Mouse (Mus musculus) heart, embryonic 16.5 days (tissue): Measurements from ENCODE around the gene Shank2. TPM values are rescaled to one million over a fixed set of nuclear protein-coding genes. Genes with fewer than 3 reads are reported as not detected.

Experiments used
- ATAC-seq: fragments of 200-750 bp; cut with Nextera tagmentation; replicated peaks from 2 replicates; pipeline ENCODE4 v1.8.0; 2017; ENCODE audit warnings: moderate number of reproducible peaks; ENCODE audit not compliant: insufficient read depth, low FRiP score; ENCODE audit errors: extremely low read depth
- H3K27ac ChIP-seq: fragments of 300-500 bp; sonication (generic); 2 replicates; pipeline ENCODE4 v1.5.1; 2014; ENCODE audit warnings: mild to moderate bottlenecking, low read length, control low read depth, moderate library complexity
- H3K27me3 ChIP-seq: fragments of 300-500 bp; sonication (generic); 2 replicates; pipeline ENCODE4 v1.6.1; 2014; ENCODE audit warnings: low read length, mixed read lengths; ENCODE audit not compliant: control insufficient read depth, insufficient read depth
- H3K36me3 ChIP-seq: fragments of 300-500 bp; sonication (generic); 2 replicates; pipeline ENCODE4 v1.6.1; 2014; ENCODE audit not compliant: control insufficient read depth, insufficient read depth
- H3K4me1 ChIP-seq: fragments of 300-500 bp; sonication (generic); 2 replicates; pipeline ENCODE4 v1.6.1; 2014; ENCODE audit warnings: low read length, mixed read lengths; ENCODE audit not compliant: control insufficient read depth, insufficient read depth
- H3K4me2 ChIP-seq: fragments of 300-500 bp; sonication (generic); 2 replicates; pipeline ENCODE4 v1.6.1; 2014; ENCODE audit warnings: low read depth, mild to moderate bottlenecking, control low read depth, low read length
- H3K4me3 ChIP-seq: fragments of 300-500 bp; sonication (generic); 2 replicates; pipeline ENCODE4 v1.5.1; 2014; ENCODE audit warnings: mild to moderate bottlenecking, control low read depth, low read length
- H3K9ac ChIP-seq: fragments of 300-500 bp; sonication (generic); 2 replicates; pipeline ENCODE4 v1.6.1; 2014; ENCODE audit warnings: low read length, control low read depth
- H3K9me3 ChIP-seq: fragments of 300-500 bp; sonication (generic); replicated peaks from 2 replicates; pipeline ENCODE4 v1.6.1; 2016; ENCODE audit warnings: low read length; ENCODE audit not compliant: control insufficient read depth
- WGBS: fragments of 180-500 bp; shearing (Covaris S2); extraction: QIAGEN DNeasy Blood & Tissue Kit; methylation state at CpG from one replicate; pipeline ENCODE4 v1.1.7; 2014; 5-methylcytosine and 5-hydroxymethylcytosine counted together
- polyA plus RNA-seq: library from polyadenylated mRNA; unstranded; fragments of >200 nt; fragmentation: Nextera tagmentation; extraction: Ambion mirVana; gene quantifications from 2 replicates; pipeline ENCODE4 v1.2.1, GENCODE M21; 2015

Gene Shank2
- polyA plus RNA-seq, 1 experiment from 2014 or later: 0.79 TPM

DNA sequence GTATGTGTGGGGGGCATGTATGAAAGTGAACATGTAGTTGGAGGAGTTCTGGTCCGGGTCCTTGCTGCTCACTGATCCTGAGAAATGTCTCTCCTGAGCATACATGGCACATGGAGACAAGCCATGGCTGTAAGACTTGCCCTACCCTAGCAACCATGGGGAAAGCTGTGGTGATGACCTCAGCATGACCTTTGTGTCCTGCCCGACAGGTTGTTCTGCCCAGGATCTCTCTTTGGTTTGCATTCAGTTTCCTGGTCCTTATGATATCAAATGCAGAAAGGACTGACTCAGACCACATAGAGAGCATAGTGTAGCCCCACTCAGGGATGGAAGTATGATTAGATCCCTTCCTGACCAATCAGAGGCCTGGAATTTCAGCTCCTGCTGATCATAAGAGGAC lies 136.1 kb downstream of the Shank2 start:
- ATAC-seq: no peak
- no peaks in the 10 kb centered on the region for H3K27me3 ChIP-seq

GRCm38 (mm10) chr7:144138476-144138875 lies 136.7 kb downstream of the Shank2 start:
- Histone ChIP-seq H3K27me3 (no peaks in the 10 kb centered on the region), H3K36me3 (no peaks in the 10 kb centered on the region), H3K4me3 (no peak overlapping the region), H3K27ac (no peak overlapping the region), H3K9me3 (no peaks in the 10 kb centered on the region), H3K4me1 (no peaks in the 10 kb centered on the region), H3K4me2 (no peak overlapping the region), H3K9ac (no peak overlapping the region)
- ATAC-seq: no peak
- 67% methylated on average over 2 of the region's 2 CpGs for WGBS

More for the DNA sequence above, 136.1 kb downstream of the Shank2 start:
- Histone ChIP-seq H3K4me3 (no peak overlapping the region), H3K9ac (no peak overlapping the region), H3K27ac (no peak overlapping the region), H3K9me3 (no peaks in the 10 kb centered on the region), H3K4me2 (no peak overlapping the region), H3K36me3 (no peaks in the 10 kb centered on the region), H3K4me1 (no peaks in the 10 kb centered on the region)
- 50% methylated on average over 2 of the region's 2 CpGs for WGBS

DNA sequence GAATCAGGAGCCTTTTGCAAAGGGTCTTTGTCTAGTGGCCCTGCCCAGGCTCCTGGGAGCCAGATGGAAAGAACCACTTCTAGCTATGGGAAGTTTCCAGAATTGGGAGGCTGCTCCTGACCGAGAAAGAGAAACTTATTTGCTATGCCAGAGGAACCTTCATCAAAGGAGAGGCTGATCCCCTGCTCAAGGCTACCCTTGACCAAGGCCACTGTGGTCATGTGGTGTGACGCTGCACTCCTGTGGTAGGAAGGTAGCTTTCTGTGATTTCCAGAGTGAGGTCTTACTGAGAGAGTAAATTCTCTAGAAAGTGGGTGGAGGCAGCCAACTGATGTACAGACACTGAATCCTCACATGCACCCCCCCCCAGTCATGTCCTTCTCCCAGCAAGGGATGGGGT lies 138.0 kb downstream of the Shank2 start:
- Histone ChIP-seq H3K27me3 (no peaks in the 10 kb centered on the region), H3K4me2 (no peak overlapping the region), H3K9me3 (no peaks in the 10 kb centered on the region), H3K4me1 (no peaks in the 10 kb centered on the region), H3K27ac (no peak overlapping the region), H3K4me3 (no peak overlapping the region), H3K9ac (no peak overlapping the region), H3K36me3 (no peaks in the 10 kb centered on the region)
- 78% methylated on average over 2 of the region's 2 CpGs for WGBS
- ATAC-seq: no peak

DNA sequence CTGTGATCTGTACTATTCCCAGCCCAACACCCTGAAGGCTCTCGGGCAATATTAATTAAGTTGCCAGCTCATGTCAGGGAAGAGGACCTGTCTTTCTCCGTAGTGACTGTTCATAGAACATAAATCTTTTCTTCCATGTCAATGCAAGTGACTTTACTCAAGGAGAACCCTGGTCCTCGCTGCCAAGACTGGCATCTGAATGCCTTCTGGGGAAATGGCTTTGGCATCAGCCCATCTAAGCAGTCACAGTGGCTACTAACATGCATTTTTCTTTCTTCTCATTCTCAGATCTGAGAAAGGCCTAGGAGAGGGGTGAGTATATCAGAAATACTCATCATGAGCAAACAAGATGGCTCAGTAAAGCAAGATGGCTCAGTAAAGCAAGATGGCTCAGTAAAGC lies 138.7 kb downstream of the Shank2 start:
- ATAC-seq: no peak

DNA sequence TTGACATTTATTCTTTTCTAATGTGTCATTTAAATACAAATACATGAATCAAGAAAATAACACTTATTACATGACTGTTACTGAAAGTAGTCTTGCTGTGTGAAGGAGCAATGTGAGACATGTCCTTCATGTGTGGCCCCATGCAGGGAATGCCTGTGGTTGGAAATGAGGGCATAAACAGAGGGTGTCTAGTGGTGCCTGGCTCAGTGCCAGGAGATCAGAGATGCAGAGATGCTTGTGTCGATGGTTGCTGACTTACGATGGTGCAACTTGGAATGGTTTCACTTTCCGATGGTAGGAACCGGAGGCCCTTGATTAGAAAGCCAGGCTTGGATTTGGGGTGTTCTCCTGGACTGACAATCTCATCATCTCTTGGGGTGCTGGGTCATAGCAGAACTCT lies 140.3 kb downstream of the Shank2 start:
- WGBS: 68% methylated on average over 4 of the region's 4 CpGs
- no peak overlapping the region for H3K9ac ChIP-seq
- ATAC-seq: no peak
- H3K4me3 ChIP-seq: no peak overlapping the region
- no peak overlapping the region for H3K4me2 ChIP-seq
- no peaks in the 10 kb centered on the region for H3K27me3 ChIP-seq
- no peaks in the 10 kb centered on the region for H3K36me3 ChIP-seq
- H3K4me1 ChIP-seq: no peaks in the 10 kb centered on the region
- H3K27ac ChIP-seq: no peak overlapping the region
- H3K9me3 ChIP-seq: no peaks in the 10 kb centered on the region

More for the DNA sequence above, 138.7 kb downstream of the Shank2 start:
- no peaks in the 10 kb centered on the region for H3K36me3 ChIP-seq
- no peak overlapping the region for H3K4me3 ChIP-seq
- H3K9me3 ChIP-seq: no peaks in the 10 kb centered on the region
- H3K4me1 ChIP-seq: no peaks in the 10 kb centered on the region
- H3K27me3 ChIP-seq: no peaks in the 10 kb centered on the region
- no peak overlapping the region for H3K4me2 ChIP-seq
- 75% methylated on average over 3 of the region's 3 CpGs for WGBS
- H3K27ac ChIP-seq: no peak overlapping the region
- H3K9ac ChIP-seq: no peak overlapping the region

DNA sequence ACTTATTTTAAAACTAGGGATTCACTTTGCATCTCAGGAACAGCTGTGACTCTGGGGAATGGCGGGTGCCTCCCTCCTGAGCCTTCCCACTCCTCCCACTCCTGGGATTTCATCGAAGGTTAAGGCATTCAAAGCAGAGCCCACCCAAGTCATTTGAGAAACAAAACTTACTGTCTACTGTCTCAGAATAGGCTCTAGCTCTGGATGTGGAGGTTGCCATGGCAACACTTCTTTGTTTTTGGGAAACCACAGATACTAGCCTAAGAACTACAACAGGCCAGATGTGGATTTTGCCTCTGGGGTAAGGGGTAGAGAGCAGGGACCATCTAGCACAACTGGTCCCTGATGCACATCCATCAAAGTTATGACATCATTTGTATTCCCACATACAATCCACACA lies 142.2 kb downstream of the Shank2 start:
- H3K36me3 ChIP-seq: no peaks in the 10 kb centered on the region
- 59% methylated on average over 2 of the region's 2 CpGs for WGBS

DNA sequence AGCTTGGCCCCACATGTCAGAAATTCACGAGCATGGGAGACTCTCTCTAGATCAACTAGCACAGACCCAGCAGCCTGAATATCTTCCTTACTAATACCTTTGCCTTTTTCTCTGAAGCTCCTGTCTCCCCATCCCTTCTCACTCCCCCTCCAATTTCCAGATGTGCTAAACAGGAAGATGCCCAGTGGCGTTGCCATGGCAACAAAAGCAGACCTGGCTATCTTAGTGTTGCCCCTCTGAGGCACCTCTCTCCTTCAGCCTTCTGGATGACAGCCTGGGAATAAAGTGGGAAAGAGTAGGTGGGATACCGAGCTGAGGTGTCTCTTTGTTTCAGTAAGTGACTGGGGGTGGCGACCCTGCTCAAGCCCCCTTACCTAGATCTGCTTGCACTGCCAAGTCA lies 146.4 kb downstream of the Shank2 start:
- no peak for ATAC-seq
- H3K27ac ChIP-seq: no peak overlapping the region
- H3K9me3 ChIP-seq: no peaks in the 10 kb centered on the region
- no peak overlapping the region for H3K4me3 ChIP-seq
- no peak overlapping the region for H3K9ac ChIP-seq
- no peak overlapping the region for H3K4me2 ChIP-seq
- H3K36me3 ChIP-seq: no peaks in the 10 kb centered on the region
- H3K4me1 ChIP-seq: peaks cover 2% of the 10 kb centered on the region; the same call in 1 of the 2 replicates
- no peaks in the 10 kb centered on the region for H3K27me3 ChIP-seq
- WGBS: 65% methylated on average over 4 of the region's 4 CpGs

More for the DNA sequence above, 142.2 kb downstream of the Shank2 start:
- H3K9ac ChIP-seq: no peak overlapping the region
- ATAC-seq: no peak
- no peak overlapping the region for H3K27ac ChIP-seq
- H3K9me3 ChIP-seq: no peaks in the 10 kb centered on the region
- H3K4me1 ChIP-seq: no peaks in the 10 kb centered on the region
- H3K4me3 ChIP-seq: no peak overlapping the region
- H3K27me3 ChIP-seq: no peaks in the 10 kb centered on the region
- no peak overlapping the region for H3K4me2 ChIP-seq

DNA sequence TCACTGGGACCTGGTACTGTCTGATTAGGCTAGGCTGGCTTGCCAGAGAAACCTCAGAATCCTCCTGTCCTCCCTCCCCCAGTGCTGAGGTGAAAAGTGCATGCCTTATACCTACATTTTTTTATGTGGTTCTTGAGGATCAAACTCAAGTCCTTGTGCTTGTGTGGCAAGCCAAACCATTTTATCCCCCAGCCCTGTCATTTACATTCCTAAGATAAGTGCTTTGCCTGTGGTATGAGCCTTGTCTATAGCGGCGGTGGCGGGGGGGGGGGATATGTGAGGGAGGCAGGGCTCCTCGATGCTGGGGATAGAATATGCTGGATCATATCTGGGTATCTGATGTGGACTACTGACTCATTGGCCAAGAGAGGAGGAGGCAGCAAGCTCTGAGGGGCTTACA lies 151.4 kb downstream of the Shank2 start:
- H3K9me3 ChIP-seq: no peaks in the 10 kb centered on the region
- H3K9ac ChIP-seq: no peak overlapping the region
- H3K4me3 ChIP-seq: no peak overlapping the region
- H3K27ac ChIP-seq: no peak overlapping the region
- ATAC-seq: no peak
- H3K27me3 ChIP-seq: no peaks in the 10 kb centered on the region
- no peak overlapping the region for H3K4me2 ChIP-seq
- peaks cover 7% of the 10 kb centered on the region; the same call in 1 of the 2 replicates for H3K4me1 ChIP-seq
- WGBS: 27% methylated on average over 4 of the region's 4 CpGs
- H3K36me3 ChIP-seq: no peaks in the 10 kb centered on the region

DNA sequence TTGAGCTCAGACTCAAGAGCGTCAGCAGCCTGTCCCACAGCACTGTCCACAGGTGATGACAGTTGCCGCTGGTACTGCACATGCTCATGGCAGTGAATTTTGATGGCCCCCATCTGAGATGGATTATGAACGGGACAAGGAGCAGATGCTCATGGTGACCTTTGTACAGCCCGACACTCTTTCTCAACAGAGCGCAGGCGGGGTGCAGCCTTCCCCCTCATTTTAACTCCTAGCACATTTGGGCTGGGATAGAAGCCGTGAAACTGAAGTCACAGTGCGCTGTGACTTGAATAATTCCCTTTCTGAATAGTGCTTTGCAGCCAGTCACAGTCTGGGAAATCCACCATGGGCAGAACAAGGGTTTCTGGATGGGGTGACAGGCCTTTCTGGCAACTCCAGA lies 152.0 kb downstream of the Shank2 start:
- no peaks in the 10 kb centered on the region for H3K36me3 ChIP-seq
- no peak overlapping the region for H3K4me2 ChIP-seq
- no peak for ATAC-seq
- no peak overlapping the region for H3K9ac ChIP-seq
- no peaks in the 10 kb centered on the region for H3K27me3 ChIP-seq
- H3K9me3 ChIP-seq: no peaks in the 10 kb centered on the region
- no peak overlapping the region for H3K27ac ChIP-seq
- WGBS: 57% methylated on average over 8 of the region's 8 CpGs
- peaks cover 7% of the 10 kb centered on the region; the same call in 1 of the 2 replicates for H3K4me1 ChIP-seq
- H3K4me3 ChIP-seq: no peak overlapping the region

GRCm38 (mm10) chr7:144157936-144158335 lies 156.2 kb downstream of the Shank2 start:
- WGBS: 84% methylated on average over 8 of the region's 8 CpGs
- Histone ChIP-seq H3K9me3 (no peaks in the 10 kb centered on the region), H3K4me1 (peaks cover 7% of the 10 kb centered on the region; the same call in 1 of the 2 replicates), H3K4me2 (no peak overlapping the region), H3K36me3 (no peaks in the 10 kb centered on the region), H3K9ac (no peak overlapping the region), H3K27ac (no peak overlapping the region), H3K4me3 (no peak overlapping the region), H3K27me3 (no peaks in the 10 kb centered on the region)
- ATAC-seq: no peak
